Mouse (Mus musculus) cortical plate, adult 2 months (tissue): ENCODE data around the gene Cypt15. TPM values are rescaled to one million over a fixed set of nuclear protein-coding genes. Genes with fewer than 3 reads are reported as not detected.
"Not testable (repeated sequence)": the region's sequence is repeated elsewhere in the genome, so short reads cannot be mapped to it uniquely, and the experiment has no call there.

Experiments used
- H3K27ac ChIP-seq: fragments of 200-500 bp; 2 replicates; pipeline ENCODE4 v1.5.1; 2012; ENCODE audit warnings: low read length, control low read depth, inconsistent platforms; ENCODE audit not compliant: insufficient read depth
- H3K4me1 ChIP-seq: fragments of 200-500 bp; 2 replicates; pipeline ENCODE4 v1.6.1; 2011; ENCODE audit warnings: low read length; ENCODE audit not compliant: control insufficient read depth, insufficient read depth
- H3K4me3 ChIP-seq: fragments of 200-500 bp; 2 replicates; pipeline ENCODE4 v1.5.1; 2011; ENCODE audit warnings: mild to moderate bottlenecking, low read length, control low read depth; ENCODE audit not compliant: insufficient read depth
- CTCF ChIP-seq: fragments of 200-500 bp; IDR thresholded peaks from 2 replicates; pipeline ENCODE4 v1.5.1; 2011; ENCODE audit warnings: mild to moderate bottlenecking, control low read depth, low read length; ENCODE audit not compliant: insufficient read depth; ENCODE audit errors: extremely low read depth
- POLR2A ChIP-seq: fragments of 200-500 bp; IDR thresholded peaks from 2 replicates; pipeline ENCODE4 v1.6.1; 2011; ENCODE audit warnings: mild to moderate bottlenecking, low read length, control low read depth; ENCODE audit not compliant: insufficient read depth; ENCODE audit errors: extremely low read depth
- polyA plus RNA-seq: library from polyadenylated mRNA; depleted of rRNA; stranded (reverse); fragments of >200 nt; gene quantifications from 2 replicates; pipeline ENCODE4 v1.2.3, GENCODE M21; 2012; rRNA removed

Cypt15 gene
- polyA plus RNA-seq = not detected in 2 replicates

GRCm38 (mm10) chrX:39345967-39346366 is at the start of gene Cypt15:
TSS of gene Cypt15 (plus strand) at chrX:39346267.
- H3K4me3 ChIP-seq, H3K27ac ChIP-seq, H3K4me1 ChIP-seq: not testable (repeated sequence)

- H3K27ac ChIP-seq = no peak overlapping the region
- H3K4me3 ChIP-seq = no peak overlapping the region
- H3K4me1 ChIP-seq = no peaks in the 10 kb centered on the region
- no peak for TF ChIP-seq POLR2A
- no peak for TF ChIP-seq CTCF
Observed at GRCm38 (mm10) chrX:39370932-39371331, 24.9 kb downstream of the Cypt15 start.

DNA sequence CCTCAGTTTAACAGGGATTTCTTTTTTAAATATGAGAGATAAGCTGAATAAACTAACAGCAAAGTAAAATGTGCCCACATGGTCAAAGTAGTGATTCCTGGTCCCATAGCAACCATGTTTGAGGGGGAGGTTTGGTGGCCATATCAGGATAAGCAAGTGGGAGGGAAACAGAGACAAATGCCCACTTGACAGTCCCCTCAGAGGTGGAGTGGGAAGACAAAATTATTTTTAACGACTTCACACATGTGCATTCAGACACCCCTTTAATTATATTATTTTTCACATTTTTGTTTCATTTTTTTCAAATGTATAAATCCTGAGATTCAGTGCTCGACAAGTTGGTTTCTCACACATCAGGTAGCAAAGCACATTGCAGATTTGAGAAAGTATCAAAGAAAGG is 32.8 kb downstream of the Cypt15 start:
- Histone ChIP-seq H3K4me1 (no peaks in the 10 kb centered on the region), H3K4me3 (no peak overlapping the region), H3K27ac (no peak overlapping the region)
- TF ChIP-seq CTCF (no peak), POLR2A (no peak)

GRCm38 (mm10) chrX:39383806-39384205 is 37.7 kb downstream of the Cypt15 start:
- Histone ChIP-seq H3K27ac (no peak overlapping the region), H3K4me3 (no peak overlapping the region), H3K4me1 (no peaks in the 10 kb centered on the region)
- no peak for TF ChIP-seq CTCF
- no peak for TF ChIP-seq POLR2A
